Mouse (Mus musculus): ENCODE results near the gene H1foo. TPM values are rescaled to one million over a fixed set of nuclear protein-coding genes. Genes with fewer than 3 reads are reported as not detected.

H1foo gene
- polyA plus RNA-seq, 1 experiment from 2014 or later = not detected

GRCm38 (mm10) chr6:115996171-115996851 is 51.6 kb downstream of the H1foo start:
- peak; percentile 32 for ATAC-seq (replicated peaks; ENCODE audit: extremely low read depth, insufficient read depth, low FRiP score)
- Histone ChIP-seq H3K27me3 (ENCODE audit: control insufficient read depth, insufficient read depth, low read length) (peaks cover 8% of the 10 kb centered on the region), H3K4me1 (ENCODE audit: control insufficient read depth, insufficient read depth, low read length) (peaks cover 13% of the 10 kb centered on the region), H3K9ac (ENCODE audit: low read length) (peak overlapping the region; percentile 46; the same call in 1 of the 2 replicates), H3K4me3 (ENCODE audit: low read length) (no peak overlapping the region), H3K4me2 (ENCODE audit: low read depth, low read length) (peak overlapping the region; percentile 68), H3K9me3 (replicated peaks; ENCODE audit: control insufficient read depth, low read length) (peaks cover 9% of the 10 kb centered on the region), H3K27ac (ENCODE audit: low read length) (peak overlapping the region; percentile 90), H3K36me3 (ENCODE audit: control insufficient read depth, insufficient read depth) (no peaks in the 10 kb centered on the region)
- WGBS = 37% methylated on average over 6 of the region's 6 CpGs

GRCm38 (mm10) chr6:115997726-115998311 is 53.1 kb downstream of the H1foo start:
- Histone ChIP-seq H3K4me1 (ENCODE audit: control insufficient read depth, insufficient read depth, low read length) (peaks cover 11% of the 10 kb centered on the region), H3K27me3 (ENCODE audit: control insufficient read depth, insufficient read depth, low read length) (peaks cover 8% of the 10 kb centered on the region), H3K4me2 (ENCODE audit: low read depth, low read length) (0 out of 2 replicates have a peak overlapping the region, but pooled peaks have one; percentile 8), H3K9ac (ENCODE audit: low read length) (peak overlapping the region; percentile 19; the same call in 1 of the 2 replicates), H3K27ac (ENCODE audit: low read length) (peak overlapping the region; percentile 90), H3K4me3 (ENCODE audit: low read length) (no peak overlapping the region), H3K36me3 (ENCODE audit: control insufficient read depth, insufficient read depth) (no peaks in the 10 kb centered on the region), H3K9me3 (replicated peaks; ENCODE audit: control insufficient read depth, low read length) (peaks cover 9% of the 10 kb centered on the region)
- peak; percentile 25 for ATAC-seq (replicated peaks; ENCODE audit: extremely low read depth, insufficient read depth, low FRiP score)
- WGBS = 37% methylated on average over 3 of the region's 3 CpGs

GRCm38 (mm10) chr6:115998758-115999157 is 54.0 kb downstream of the H1foo start:
- H3K4me2 ChIP-seq (ENCODE audit: low read depth, low read length) = peak overlapping the region; percentile 13; the same call in 1 of the 2 replicates
- peaks cover 12% of the 10 kb centered on the region for H3K4me1 ChIP-seq (ENCODE audit: control insufficient read depth, insufficient read depth, low read length)
- no peak overlapping the region for H3K4me3 ChIP-seq (ENCODE audit: low read length)
- H3K9ac ChIP-seq (ENCODE audit: low read length) = no peak overlapping the region; the same call in 1 of the 2 replicates
- ATAC-seq (replicated peaks; ENCODE audit: extremely low read depth, insufficient read depth, low FRiP score) = no peak
- 81% methylated on average over 7 of the region's 7 CpGs for WGBS
- no peaks in the 10 kb centered on the region for H3K36me3 ChIP-seq (ENCODE audit: control insufficient read depth, insufficient read depth)
- H3K9me3 ChIP-seq (replicated peaks; ENCODE audit: control insufficient read depth, low read length) = peaks cover 9% of the 10 kb centered on the region
- peak overlapping the region; percentile 90 for H3K27ac ChIP-seq (ENCODE audit: low read length)
- no peaks in the 10 kb centered on the region; the same call in 1 of the 2 replicates for H3K27me3 ChIP-seq (ENCODE audit: control insufficient read depth, insufficient read depth, low read length)

- H3K4me1 ChIP-seq (ENCODE audit: control insufficient read depth, insufficient read depth, low read length) = peaks cover 16% of the 10 kb centered on the region
- peak overlapping the region; percentile 90 for H3K27ac ChIP-seq (ENCODE audit: low read length)
- WGBS = 93% methylated on average over 2 of the region's 2 CpGs
- peaks cover 9% of the 10 kb centered on the region for H3K9me3 ChIP-seq (replicated peaks; ENCODE audit: control insufficient read depth, low read length)
- H3K9ac ChIP-seq (ENCODE audit: low read length) = no peak overlapping the region; the same call in 1 of the 2 replicates
- H3K27me3 ChIP-seq (ENCODE audit: control insufficient read depth, insufficient read depth, low read length) = no peaks in the 10 kb centered on the region
- H3K4me3 ChIP-seq (ENCODE audit: low read length) = no peak overlapping the region
- ATAC-seq (replicated peaks; ENCODE audit: extremely low read depth, insufficient read depth, low FRiP score) = no peak
- peak overlapping the region; percentile 13; the same call in 1 of the 2 replicates for H3K4me2 ChIP-seq (ENCODE audit: low read depth, low read length)
- H3K36me3 ChIP-seq (ENCODE audit: control insufficient read depth, insufficient read depth) = no peaks in the 10 kb centered on the region
These were observed 54.5 kb downstream of the H1foo start for GRCm38 (mm10) chr6:115999227-115999626.

Other genes starting within 250 kb of the H1foo start
- 1.1 and 1.3 TPM in 2 replicates for gene Tmem40, start 182.5 kb upstream of the H1foo start, polyA plus RNA-seq (2015; fragmentation: Nextera tagmentation; extraction: Ambion mirVana)
- gene Cand2, start 170.4 kb upstream of the H1foo start, polyA plus RNA-seq (2015; fragmentation: Nextera tagmentation; extraction: Ambion mirVana) = 42.0 and 49.8 TPM in 2 replicates
- 1,011 and 1,085 TPM in 2 replicates for gene Rpl32, start 136.2 kb upstream of the H1foo start, polyA plus RNA-seq (2015; fragmentation: Nextera tagmentation; extraction: Ambion mirVana)
- 0.51 and 0.59 TPM in 2 replicates for gene Efcab12, start 106.5 kb upstream of the H1foo start, polyA plus RNA-seq (2015; fragmentation: Nextera tagmentation; extraction: Ambion mirVana)
- gene Mbd4, start 91.6 kb upstream of the H1foo start, polyA plus RNA-seq (2015; fragmentation: Nextera tagmentation; extraction: Ambion mirVana) = 10.2 and 12.5 TPM in 2 replicates
- gene Ift122, start 91.5 kb upstream of the H1foo start, polyA plus RNA-seq (2015; fragmentation: Nextera tagmentation; extraction: Ambion mirVana) = 21.4 and 23.0 TPM in 2 replicates
- 0.16 TPM in 1 of 2 replicates, not detected in the other for gene Rho, start 13.2 kb upstream of the H1foo start, polyA plus RNA-seq (2015; fragmentation: Nextera tagmentation; extraction: Ambion mirVana)
- gene Plxnd1, start 50.1 kb downstream of the H1foo start, polyA plus RNA-seq (2015; fragmentation: Nextera tagmentation; extraction: Ambion mirVana) = 46.0 and 49.6 TPM in 2 replicates
- 10.7 and 13.3 TPM in 2 replicates for gene Tmcc1, start 248.5 kb downstream of the H1foo start, polyA plus RNA-seq (2015; fragmentation: Nextera tagmentation; extraction: Ambion mirVana)